Mouse (Mus musculus): Measurements from ENCODE around the gene Bag5.

The Bag5 gene

DNA sequence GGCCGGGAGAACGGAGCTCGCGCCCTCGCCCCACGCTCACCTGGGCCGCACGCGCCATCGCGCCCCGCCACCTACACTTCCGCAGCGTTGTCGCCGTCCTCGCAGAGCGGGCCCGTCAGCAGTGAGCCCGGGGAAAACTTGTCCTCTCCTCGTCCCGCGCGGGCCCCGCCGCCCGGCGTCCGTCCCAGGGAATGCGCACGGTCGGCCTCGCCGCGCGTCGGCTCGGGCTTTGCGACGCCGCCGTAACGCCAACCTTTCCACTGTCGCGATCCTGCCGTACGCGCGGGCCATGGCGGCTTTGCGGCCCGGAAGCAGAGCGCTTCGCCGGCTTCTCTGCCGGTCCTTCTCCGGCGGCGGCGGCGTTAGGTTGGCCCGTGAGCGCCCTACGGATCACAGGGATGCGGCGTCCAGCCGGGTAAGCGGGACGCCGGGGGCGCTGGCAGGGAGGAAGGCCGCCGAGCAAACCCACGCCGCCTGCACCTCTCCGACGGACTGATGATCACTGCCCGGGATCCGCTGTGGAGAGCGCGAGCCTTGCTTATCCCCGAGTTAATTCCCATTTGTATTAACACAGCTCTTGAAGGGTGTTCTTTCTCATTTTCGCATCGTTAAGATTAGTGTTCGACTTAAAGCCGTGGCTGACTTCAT is at the start of gene Bag5, which contains the start of gene Apopt1:
Bag5 (minus strand) TSS at position 254 of the 648 bp plus-strand sequence.
Apopt1 (plus strand) TSS at position 258 of the 648 bp plus-strand sequence.
- DNase-seq (ENCODE audit: low read depth) = peak; percentile 89

DNA sequence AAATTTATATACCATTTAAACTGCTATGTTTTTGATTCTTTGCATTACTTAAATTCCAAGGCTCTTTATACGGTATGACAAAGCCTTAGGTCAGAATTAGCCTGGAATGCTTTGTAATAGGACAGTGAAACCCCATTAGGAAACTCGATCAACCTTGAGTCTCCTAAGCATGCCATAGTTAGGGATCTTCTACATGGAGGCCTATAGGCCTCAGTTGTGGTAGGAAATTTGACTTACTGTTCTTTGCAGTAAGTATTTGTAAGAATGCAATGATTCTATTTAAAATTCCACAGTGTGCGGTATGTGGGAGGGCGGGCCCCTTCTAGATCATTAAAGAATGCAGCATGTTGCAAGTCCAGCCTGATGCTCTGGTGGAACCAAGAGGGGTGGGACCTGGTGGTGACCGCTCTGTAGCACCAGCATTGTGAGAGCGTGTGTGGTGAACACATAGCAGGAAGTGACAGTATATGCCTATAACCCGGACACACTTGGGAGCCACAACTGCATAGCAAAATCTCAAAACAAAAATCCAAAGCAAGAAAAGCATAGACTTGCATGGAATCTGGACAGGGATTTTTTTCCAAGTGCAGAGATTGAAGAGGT is 47.4 kb upstream of the Bag5 start:
- DNase-seq (ENCODE audit: low read depth) = peak; percentile 64

DNA sequence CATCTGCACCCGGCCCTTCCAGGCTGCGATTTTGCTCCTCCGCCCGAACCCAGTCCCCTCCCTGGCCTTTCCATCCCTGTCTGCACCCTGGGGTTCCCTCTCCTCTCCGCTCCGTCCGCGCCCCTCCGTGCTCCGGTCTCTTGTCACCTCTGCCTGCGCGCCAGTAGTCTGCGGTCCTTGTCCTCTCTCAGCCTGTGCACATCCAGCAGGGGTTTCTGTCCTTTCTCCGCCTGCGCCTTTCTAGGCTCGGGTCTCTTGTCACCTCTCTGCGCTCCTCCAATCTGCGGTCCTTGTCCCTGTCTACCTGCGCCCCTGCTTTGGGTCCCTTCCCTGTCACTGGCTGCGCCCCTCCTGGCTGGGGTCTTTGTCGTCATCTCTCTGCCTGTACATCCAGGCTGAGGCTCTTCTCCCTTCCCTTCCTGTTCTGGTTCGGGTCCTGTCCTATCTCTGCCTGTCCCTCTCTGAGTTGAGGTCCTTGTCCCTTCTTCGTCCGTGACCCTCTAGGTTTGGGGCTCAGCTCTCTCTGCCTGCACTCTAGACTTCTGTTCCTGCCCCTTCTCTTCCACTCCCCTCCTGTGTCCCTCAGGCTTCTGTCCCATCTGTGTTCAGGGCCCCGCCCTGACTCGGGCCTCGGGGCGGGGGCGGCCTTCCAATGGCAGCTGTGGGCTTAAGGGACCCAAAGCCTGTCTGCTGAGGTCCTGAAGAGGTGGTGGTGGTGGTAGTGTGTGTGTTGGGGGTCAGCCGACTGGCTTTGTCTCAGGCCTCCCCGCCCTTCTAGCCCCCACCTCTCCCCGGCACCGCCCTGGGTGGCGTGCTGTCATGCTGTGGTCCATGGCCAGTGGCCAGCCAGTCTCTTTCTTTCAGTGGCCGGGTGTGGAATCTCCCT is 46.4 kb upstream of the Bag5 start:
- DNase-seq (ENCODE audit: low read depth) = peak; percentile 42

DNA sequence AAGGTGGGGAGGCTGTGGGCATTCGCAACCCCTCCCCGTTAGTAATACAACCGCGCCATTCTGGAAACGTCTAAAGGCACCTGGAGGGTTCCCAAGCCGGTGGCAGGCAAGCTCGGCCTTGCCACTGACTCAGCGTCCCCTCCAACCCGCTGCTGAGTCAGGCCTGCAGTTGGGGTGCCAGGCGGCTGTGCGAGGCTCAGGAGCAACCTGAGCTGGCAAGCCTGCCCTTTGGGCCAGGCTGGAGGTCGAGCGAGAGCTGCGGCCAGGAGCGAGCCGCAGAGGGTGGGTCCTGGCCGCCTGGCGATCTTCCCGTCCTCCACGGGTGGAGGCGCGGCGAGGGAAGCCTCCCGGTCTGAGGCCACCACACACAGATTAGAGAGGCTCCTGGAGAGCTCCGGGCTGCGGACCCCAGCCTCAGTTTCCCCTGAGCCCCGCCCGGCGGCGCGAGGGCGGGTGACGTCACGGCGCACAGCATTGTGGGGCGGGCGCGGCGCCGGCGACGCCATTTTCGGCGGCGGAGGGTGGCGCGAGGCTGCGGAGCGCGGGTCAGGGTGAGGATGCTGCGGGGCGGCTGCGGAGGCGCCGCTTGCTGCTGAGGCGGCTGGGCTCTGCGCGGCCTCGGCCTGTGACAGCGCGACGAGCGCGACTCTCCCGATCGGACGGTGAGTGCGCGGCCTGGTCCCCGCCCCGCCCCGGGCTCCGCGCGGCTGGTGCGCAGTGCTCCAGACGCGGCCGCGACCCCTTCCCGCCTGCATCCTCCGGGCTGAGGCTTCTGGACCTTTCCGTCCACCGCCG is 45.5 kb upstream of the Bag5 start, which contains the start of gene Klc1:
Klc1 (plus strand) TSS at position 469 of the 795 bp plus-strand sequence.
- peak; percentile 67 for DNase-seq (ENCODE audit: low read depth)

DNA sequence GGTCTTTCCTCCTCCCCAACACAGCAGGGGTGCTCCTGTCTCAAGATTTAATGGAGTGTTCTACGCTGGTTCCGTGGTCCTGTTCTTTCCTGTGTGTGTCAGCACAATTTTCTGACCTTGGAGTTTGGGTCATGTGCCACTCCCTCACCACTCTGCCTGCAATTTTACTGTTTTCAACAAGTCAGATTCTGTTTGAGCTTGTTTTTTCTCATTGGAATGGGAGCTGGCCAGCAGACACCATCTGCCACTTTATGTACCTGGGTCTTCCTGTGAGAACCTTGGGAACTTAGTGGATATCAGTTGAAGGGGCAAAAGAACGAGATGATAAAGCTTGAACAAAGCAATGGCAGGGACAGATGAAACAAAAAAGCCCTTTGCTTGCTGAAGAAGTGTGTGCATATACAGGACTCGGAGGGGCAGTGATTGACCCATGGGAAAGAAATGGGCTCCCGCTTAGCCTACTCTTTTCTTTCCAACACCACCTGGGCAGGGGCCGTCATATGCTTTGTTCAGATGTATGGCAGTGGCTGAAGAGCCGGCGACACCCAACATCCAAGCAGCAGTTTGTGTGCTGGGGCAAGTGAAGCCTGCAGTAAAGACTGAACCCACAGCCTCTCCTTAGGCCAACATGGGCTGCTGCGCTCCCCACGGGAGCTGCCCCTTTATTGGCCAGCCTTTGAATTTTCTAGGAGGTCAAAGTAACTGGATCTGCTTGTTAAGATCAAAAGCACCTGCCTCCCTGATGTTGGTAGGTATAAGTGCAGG is 44.7 kb upstream of the Bag5 start:
- no peak for DNase-seq (ENCODE audit: low read depth)

DNA sequence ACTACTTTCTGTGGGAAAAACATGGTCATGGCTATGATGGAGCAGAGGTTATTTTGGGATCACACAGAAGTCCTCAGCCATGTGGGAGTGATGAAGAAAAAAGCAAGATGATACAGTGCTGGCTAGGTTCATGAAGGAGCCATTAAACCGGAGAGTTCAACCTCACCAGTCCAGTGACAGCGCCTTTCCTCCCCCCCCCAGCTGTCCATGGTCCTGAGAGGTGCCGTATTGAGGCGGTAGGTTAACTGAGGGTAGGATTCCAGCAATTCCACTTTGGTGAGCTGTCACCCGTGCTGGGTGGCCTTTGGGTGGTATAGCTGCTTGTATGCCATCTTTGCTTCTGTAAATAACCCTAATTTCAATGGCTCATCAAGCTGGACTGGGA is 43.6 kb upstream of the Bag5 start:
- no peak for DNase-seq (ENCODE audit: low read depth)

DNA sequence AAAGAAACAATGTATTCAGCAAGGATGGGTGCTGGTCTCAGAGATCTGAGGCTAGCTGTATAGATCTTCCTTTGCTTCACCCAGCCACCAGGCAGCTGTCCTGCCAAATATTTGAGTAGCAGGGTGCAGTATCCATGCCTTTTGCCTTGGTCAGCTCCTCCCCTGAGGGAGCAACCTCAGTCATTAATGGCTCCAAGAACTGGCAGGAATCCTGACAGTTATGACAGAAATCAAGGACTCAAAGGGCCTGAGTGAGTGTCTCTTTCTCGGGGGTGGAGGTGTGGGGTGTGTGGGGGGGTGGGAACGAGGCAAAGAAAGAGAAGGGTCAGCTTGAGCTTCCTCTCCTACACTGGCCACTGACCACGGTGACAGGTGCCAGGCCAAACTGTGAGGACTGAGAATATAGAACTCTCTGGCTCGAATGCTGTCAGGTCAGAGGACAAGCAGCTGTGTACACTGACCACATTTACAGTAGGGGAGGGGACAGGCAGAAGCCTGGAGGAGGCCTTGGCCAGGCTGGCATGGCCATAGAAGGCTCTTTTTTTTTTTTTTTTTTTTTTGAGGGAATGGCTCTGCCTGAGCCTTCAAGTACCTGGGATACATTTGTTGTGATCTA is 43.1 kb upstream of the Bag5 start:
- DNase-seq (ENCODE audit: low read depth) = no peak

DNA sequence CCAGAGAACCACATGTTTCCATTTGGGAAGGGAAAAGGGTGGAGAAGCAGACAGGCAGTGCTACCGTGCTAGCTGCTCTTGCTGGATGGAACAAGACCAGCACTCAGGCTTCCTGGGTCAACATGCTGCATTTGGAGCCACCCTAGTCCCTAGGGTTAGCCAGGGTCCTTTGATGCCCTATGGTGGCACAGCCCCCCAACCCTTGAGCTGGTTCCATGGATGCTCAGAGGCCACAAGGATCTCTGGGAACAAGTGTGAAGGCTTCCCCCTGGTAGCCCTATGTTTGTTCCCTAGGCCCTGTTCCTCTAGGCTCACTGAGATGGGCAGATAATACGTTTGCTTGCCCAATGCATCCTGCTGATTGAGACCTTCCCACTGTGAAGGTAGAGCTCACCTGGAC is 42.2 kb upstream of the Bag5 start:
- DNase-seq (ENCODE audit: low read depth) = no peak

DNA sequence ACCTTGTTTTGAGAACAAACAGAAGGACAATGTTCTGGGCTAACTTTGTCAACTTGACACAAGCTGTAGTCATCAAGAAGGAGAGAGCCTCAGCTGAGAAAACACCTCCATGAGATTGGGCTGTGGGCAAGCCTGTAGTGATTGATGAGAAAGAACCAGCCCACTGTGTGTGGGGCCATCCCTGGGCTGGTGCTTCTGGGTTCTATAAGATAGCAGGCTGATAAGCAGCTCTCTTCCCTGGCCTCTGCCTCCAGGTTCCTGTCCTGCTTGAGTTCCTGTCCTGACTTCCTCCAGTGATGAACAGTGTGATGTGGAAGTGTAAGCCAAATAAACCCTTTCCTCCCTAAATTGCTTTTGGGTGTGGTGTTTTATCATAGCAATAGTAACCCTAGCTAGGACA is 41.7 kb upstream of the Bag5 start:
- no peak for DNase-seq (ENCODE audit: low read depth)

DNA sequence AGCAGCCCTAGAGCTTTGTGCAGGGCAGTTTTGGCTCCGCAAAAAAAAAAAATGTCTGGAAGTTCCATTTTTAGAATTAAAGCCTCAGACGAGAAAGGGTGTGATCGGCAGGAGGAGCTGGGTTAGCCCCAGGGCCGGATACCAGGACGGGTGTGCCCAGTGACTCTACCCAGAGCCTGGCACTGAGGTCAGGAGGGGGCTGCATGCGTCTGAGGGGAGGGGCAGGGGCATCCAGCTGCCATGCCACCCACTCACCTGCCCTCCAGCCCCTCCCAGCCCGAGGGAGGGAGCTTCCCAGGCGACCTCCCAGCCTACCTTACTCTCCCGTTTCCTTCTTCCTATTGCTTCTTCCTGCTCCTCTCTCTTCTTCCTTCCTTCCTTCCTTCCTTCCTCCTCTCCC is 40.3 kb upstream of the Bag5 start:
- DNase-seq (ENCODE audit: low read depth) = no peak

DNA sequence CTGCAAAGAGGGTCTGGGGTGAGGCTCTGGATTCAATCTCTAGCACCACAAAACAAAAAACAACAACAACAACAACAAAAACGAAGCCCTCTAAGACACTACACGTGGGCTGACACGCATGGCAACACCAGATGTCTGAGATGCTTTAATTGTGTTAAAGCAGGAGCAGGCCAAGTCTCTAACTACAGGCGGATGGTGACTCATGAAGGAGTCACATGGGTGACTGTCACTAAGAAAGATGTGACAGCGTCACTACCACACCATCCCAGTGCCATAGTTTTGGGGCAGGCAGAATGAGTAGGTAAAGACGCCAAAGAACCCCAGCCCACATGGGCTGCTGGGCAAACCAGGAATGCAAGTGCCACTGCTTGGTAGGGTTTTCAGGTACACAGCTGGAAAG is 39.4 kb upstream of the Bag5 start:
- DNase-seq (ENCODE audit: low read depth) = peak; percentile 54

DNA sequence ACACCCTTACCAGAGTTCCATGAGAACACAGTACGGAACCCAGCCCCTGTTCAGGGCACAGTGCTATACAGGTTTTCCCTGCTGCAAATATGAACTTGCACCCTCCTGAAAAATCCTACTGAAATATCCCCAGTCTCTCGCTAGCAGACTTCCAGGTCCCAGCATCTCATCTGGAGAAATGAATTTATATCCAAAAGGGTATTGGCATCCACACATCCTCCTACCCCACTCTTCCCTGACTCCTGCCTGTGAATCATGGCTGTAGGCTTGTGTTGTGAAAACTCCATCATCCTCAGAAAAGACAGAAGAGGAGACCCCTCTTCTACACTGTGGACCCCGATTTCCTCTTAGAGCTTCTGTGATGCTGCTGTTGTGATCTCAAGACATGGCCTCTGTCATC is 37.7 kb upstream of the Bag5 start:
- DNase-seq (ENCODE audit: low read depth) = no peak

DNA sequence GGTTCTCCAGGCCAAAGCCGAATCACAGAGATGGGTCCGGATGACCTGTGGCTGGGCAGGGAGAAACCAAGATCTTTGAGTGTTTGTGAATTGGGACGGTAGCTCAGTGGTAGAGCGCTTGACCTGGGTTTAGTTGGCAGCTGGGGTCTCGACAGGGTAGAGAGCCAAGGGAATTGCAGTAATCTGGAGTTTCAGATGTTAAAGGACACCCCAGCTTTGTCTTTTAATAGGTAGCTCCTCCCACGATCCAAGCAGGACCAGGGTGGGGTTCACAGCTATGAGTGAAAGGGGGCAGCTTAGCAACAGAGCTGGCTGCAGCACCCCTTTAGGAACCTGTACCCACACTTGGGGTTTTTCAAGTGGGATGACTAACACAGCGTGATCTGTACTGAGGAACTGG is 34.4 kb upstream of the Bag5 start:
- no peak for DNase-seq (ENCODE audit: low read depth)

DNA sequence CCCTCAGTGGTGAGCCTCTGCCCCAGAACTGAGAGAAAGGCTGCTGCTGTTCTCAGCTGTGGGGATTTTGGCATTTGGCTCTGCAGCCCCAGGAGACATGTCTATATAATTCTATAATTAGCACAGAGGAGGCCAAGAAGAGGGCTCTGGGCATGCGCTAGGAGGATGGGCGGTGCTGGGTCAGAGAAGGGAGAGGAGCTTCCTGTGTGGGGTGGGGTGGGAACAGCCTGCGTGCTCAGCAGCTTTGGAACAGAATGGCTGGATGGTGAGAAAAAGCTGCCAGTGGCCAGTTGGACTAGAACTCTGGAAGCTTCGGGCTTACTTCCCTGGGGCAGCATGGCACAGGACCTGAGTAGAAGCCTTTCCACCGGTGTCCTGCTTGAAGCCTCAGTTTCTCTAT is 33.0 kb upstream of the Bag5 start:
- peak; percentile 66 for DNase-seq (ENCODE audit: low read depth)

DNA sequence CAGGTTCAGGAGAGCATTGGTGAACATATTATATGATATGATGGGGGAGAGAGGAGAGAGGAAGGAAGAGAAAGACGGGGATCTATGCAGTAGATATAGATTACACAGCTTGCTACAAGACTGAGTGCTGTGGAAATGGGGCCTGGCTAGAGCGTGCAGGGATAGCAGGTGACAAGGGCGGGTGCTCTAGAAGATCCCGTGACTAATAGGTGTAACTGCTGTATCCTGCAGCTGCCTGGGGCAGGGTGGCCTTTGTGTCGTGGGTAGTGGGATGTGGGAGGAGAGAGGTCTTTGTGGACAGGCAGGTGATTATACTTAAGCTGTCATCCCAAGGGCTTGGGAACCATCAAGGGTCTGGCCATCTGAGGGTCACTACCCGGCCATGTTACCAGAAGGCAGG is 32.2 kb upstream of the Bag5 start:
- DNase-seq (ENCODE audit: low read depth) = no peak

DNA sequence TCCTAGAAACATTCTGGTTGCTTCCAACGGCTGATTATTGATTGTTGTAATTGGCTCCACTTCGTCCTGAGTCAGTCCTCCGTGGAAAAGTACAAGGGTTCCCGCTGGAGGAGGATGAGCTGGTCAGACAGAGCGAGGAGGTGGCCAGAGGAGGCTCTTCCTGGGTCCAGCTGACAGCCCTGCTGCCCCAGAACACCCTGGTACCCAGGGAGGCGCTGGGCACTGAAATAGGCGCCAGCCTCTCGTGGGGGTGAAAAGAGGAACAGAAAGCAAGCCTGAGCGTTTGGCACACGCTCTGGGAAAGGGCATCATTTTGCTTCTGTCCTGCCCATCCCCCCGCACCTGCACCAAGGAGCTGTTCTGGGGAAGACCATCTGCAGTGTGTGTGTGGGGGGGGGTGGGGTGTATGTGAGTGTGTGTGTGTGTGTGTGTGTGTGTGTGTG is 30.9 kb upstream of the Bag5 start:
- DNase-seq (ENCODE audit: low read depth) = no peak

DNA sequence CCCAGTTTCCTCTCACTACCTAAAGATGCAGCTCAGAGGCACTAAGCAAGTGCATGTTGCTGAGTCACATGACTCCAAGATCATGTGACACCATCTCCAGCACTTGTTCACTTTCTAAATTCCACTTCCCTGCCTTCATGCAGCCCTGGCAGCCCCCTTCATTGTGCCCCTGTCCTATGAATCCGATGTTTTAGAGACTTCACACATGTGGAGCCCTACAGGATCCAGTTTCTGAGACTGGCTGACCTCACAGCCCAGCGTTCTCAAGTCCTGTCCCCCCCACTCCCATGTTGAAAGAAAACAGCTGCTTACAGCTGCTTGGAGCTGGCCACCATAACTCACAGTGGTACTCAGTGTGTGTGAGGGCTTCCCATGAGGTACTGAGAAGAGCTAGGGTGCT is 30.4 kb upstream of the Bag5 start:
- DNase-seq (ENCODE audit: low read depth) = no peak

DNA sequence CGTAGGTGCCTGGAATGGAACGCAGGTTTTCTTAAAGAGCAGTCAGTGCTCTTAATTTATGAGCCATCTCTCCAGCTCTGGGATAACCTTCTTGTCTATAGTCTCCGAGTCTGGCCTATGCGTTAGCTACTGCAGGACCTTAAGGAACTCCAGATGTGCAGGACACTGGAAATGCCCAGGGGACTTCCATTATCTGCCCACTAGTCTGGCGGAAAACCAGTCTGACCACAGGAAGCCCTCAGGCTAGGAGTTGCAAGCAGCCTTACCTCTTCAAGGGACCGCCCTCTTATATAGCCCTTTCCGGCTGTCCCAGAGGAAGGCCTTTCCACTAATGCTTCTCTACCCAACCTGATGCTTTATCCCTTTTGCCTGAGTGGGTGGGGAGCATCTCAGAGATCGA is 28.3 kb upstream of the Bag5 start:
- peak; percentile 58 for DNase-seq (ENCODE audit: low read depth)

DNA sequence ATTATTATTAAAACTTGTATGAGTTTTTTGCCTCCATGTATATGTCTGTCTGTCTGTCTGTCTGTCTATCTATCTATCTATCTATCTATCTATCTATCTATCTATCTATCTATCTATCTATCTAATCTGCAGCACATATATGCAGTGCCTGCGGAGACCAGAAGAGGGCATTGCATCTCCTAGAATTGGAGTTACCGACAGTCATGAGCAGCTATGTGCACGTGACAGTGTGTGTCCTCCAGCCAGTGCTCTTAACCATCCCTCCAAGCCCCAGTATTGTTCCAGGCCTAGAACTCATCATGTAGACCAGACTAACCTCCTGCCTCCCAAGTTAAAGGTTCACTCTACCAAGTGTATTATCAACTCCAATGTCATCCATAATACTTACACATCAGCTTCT is 25.7 kb upstream of the Bag5 start:
- DNase-seq (ENCODE audit: low read depth) = peak; percentile 65

DNA sequence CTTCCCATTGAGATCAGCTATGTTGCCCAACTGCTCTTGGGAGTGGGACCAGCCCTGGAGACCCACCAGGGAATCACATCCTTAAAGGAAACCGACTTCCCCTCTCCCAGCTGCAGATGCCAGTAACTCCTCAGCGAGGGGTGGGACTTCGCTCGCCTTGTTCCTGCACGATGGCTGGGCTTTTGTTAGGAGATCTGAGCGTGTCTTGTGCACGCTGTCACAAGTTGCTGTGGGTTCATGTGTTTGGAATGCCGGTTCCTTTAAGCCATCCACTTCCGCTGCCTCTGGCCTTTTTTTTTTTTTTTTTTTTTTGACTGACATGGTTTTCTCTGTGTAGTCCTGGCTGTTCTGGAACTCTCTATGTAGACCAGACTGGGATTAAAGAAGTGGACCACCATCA is 24.3 kb upstream of the Bag5 start:
- DNase-seq (ENCODE audit: low read depth) = no peak

DNA sequence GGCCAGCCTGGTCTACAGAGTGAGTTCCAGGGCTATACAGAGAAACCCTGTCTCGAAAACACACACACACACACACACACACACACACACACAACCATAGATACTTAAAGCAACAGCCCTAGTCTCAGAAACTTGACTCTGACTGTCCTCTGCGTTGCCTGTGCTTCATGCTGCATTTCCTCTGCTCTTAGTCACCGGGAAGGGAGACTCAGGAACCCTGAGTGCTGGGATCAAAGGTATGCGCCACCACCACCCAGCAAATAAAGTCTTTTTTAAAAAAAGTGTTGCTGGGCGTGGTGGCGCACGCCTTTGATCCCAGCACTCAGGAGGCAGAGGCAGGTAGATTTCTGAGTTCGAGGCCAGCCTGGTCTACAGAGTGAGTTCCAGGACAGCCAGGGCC is 23.6 kb upstream of the Bag5 start:
- DNase-seq (ENCODE audit: low read depth) = peak; percentile 71

Data from 416B (cell line).